Mouse (Mus musculus) left cerebral cortex, postnatal 14 days (tissue): ENCODE results near the gene Nckipsd. TPM values are rescaled to one million over a fixed set of nuclear protein-coding genes. Genes with fewer than 3 reads are reported as not detected.

ENCODE experiments used
- DNase-seq, 2 experiments: peaks; one replicate each; pipeline ENCODE4 v3.0.0; 2021 to 2022; ENCODE audit warnings: low spot score in 2 of 2, mixed read lengths in 1 of 2
- intact Hi-C: fragments of 180-260 bp; cut with DNase I; formaldehyde crosslinking; loops from one replicate; pipeline ENCODE4 v1.15.1; 2025
- total RNA-seq, 2 experiments: library from RNA; stranded (reverse); gene quantifications; 2 replicates each; pipeline ENCODE4 v1.2.3; 2021

The Nckipsd gene
- total RNA-seq, 2 experiments from 2014 or later = 39.1 to 44.7 TPM

- no peak for DNase-seq
- intact Hi-C loops = no loop called here
Observed at GRCm38 (mm10) chr9:108796351-108796981, 11.7 kb upstream of the Nckipsd start.

- DNase-seq = no peak
- intact Hi-C loops = no loop called here
Observed at GRCm38 (mm10) chr9:108797477-108797876, 10.7 kb upstream of the Nckipsd start.

GRCm38 (mm10) chr9:108798508-108799075 lies 9.6 kb upstream of the Nckipsd start:
- no peak for DNase-seq
- intact Hi-C loops = no loop called here

GRCm38 (mm10) chr9:108799564-108799963 lies 8.6 kb upstream of the Nckipsd start:
- intact Hi-C loops = no loop called here

GRCm38 (mm10) chr9:108805768-108806167 lies 2.4 kb upstream of the Nckipsd start:
- no peak for DNase-seq
- intact Hi-C loops = loop anchor here (5.0 kb wide), 1 partner anchor 53 kb away; no protein-coding TSS in a partner anchor

More at GRCm38 (mm10) chr9:108799564-108799963, 8.6 kb upstream of the Nckipsd start:
- DNase-seq = no peak

GRCm38 (mm10) chr9:108806379-108806778 lies 1.8 kb upstream of the Nckipsd start:
- DNase-seq = no peak
- intact Hi-C loops = loop anchor here (5.0 kb wide), 1 partner anchor 54 kb away; no protein-coding TSS in a partner anchor

GRCm38 (mm10) chr9:108806831-108807230 lies 1.3 kb upstream of the Nckipsd start:
- intact Hi-C loops = loop anchor here (5.0 kb wide), 1 partner anchor 55 kb away; no protein-coding TSS in a partner anchor
- no peak for DNase-seq

GRCm38 (mm10) chr9:108807674-108808073 lies 494 bp upstream of the Nckipsd start:
- intact Hi-C loops = loop anchor here (5.0 kb wide), 1 partner anchor 55 kb away; no protein-coding TSS in a partner anchor
- DNase-seq = no peak

- intact Hi-C loops = loop anchor here (5.0 kb wide), 1 partner anchor 57 kb away; no protein-coding TSS in a partner anchor
- DNase-seq = no peak
Observed at GRCm38 (mm10) chr9:108809188-108809587, 1.0 kb downstream of the Nckipsd start.

- intact Hi-C loops = loop anchor here (5.0 kb wide), 1 partner anchor 57 kb away; no protein-coding TSS in a partner anchor
- DNase-seq = no peak
Observed at GRCm38 (mm10) chr9:108809723-108810122, 1.6 kb downstream of the Nckipsd start.

- intact Hi-C loops = no loop called here
- DNase-seq = no peak
Observed at GRCm38 (mm10) chr9:108810516-108810915, 2.3 kb downstream of the Nckipsd start.

- no peak for DNase-seq
- intact Hi-C loops = no loop called here
Observed at GRCm38 (mm10) chr9:108815557-108815956, 7.4 kb downstream of the Nckipsd start.

GRCm38 (mm10) chr9:108819495-108819894 lies 11.3 kb downstream of the Nckipsd start:
- DNase-seq = peak; percentile 66 to 69
- intact Hi-C loops = no loop called here

GRCm38 (mm10) chr9:108820077-108820476 lies 11.9 kb downstream of the Nckipsd start:
- no peak for DNase-seq
- intact Hi-C loops = no loop called here

- intact Hi-C loops = no loop called here
- DNase-seq = peak in 1 of 2 experiments; percentile 53
Observed at GRCm38 (mm10) chr9:108824144-108824685, 16.0 kb downstream of the Nckipsd start.

- DNase-seq = peak; percentile 91 to 97
- intact Hi-C loops = no loop called here
Observed at GRCm38 (mm10) chr9:108824755-108825413, 16.7 kb downstream of the Nckipsd start.

GRCm38 (mm10) chr9:108825820-108826699 lies 17.9 kb downstream of the Nckipsd start, which contains the start of gene Celsr3:
Gene Celsr3, plus strand, starts transcription at chr9:108826320.
- peak; percentile 93 to 96 for DNase-seq
- intact Hi-C loops = no loop called here

- intact Hi-C loops = no loop called here
Observed at GRCm38 (mm10) chr9:108826700-108827340, 18.7 kb downstream of the Nckipsd start.

More at GRCm38 (mm10) chr9:108826700-108827340, 18.7 kb downstream of the Nckipsd start:
- DNase-seq = peak in 1 of 2 experiments; percentile 72
